Mouse (Mus musculus): Measurements from ENCODE around the gene Pde6c. TPM values are rescaled to one million over a fixed set of nuclear protein-coding genes. Genes with fewer than 3 reads are reported as not detected.

Pde6c gene
- polyA plus RNA-seq (2014; fragmentation: Nextera tagmentation; extraction: Ambion mirVana): 2.4 and 4.0 TPM in 2 replicates

GRCm38 (mm10) chr19:38132481-38132880, at the start of gene Pde6c:
Pde6c (plus strand) TSS chr19:38132781.
- ATAC-seq (replicated peaks; ENCODE audit: low FRiP score) (no peak), DNase-seq (ENCODE audit: low spot score) (no peak)
- H3K36me3 ChIP-seq (ENCODE audit: control insufficient read depth, insufficient read depth, low read length): no peaks in the 10 kb centered on the region
- no peak within 1 kb of the TSS for H3K9ac ChIP-seq (ENCODE audit: low read depth, low read length)
- H3K9me3 ChIP-seq (ENCODE audit: control insufficient read depth, low read length): no peaks in the 10 kb centered on the region
- WGBS: 75% methylated on average over 6 of the region's 6 CpGs
- no peaks in the 10 kb centered on the region for H3K27me3 ChIP-seq (replicated peaks; ENCODE audit: control insufficient read depth, insufficient read depth, low read length)
- H3K4me3 ChIP-seq (ENCODE audit: low read depth, low read length): no peak within 1 kb of the TSS
- H3K4me1 ChIP-seq (replicated peaks; ENCODE audit: control insufficient read depth, insufficient read depth, low read length): no peaks in the 10 kb centered on the region
- H3K4me2 ChIP-seq: no peak within 1 kb of the TSS
- peak within 1 kb of the TSS; percentile 61 for H3K27ac ChIP-seq (ENCODE audit: low read depth, low read length)

DNA sequence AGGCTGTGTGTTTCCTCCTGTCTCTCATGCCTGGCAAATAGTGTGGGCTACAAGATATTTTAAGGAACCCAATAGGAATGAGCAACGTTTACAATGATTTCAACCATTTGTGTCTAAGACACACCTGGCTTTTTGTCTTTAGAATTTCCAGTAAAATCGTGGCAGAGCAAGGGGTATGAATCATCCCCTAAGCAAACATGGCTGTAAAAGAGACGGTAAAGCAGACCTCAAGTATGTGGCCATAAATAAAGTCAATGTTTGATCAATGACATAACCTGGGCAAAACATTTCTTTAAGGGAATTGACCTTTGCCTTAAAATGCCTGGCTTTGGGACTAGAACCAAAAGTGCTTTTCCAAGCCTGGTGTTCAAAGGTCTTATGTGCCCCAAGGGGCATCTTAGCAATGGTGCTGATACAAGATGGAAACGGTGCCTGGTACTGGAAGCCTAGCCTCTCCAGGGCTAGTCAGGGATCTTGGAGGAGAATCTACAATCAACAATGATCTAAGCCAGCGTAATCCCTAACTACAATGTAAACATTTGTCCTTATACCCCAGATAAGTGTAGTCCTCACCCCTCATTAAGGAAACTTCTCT, 49.6 kb upstream of the Pde6c start:
- Histone ChIP-seq H3K4me2 (no peak overlapping the region), H3K9ac (ENCODE audit: low read depth, low read length) (no peak overlapping the region), H3K36me3 (ENCODE audit: control insufficient read depth, insufficient read depth, low read length) (no peaks in the 10 kb centered on the region), H3K4me1 (replicated peaks; ENCODE audit: control insufficient read depth, insufficient read depth, low read length) (no peaks in the 10 kb centered on the region), H3K27ac (ENCODE audit: low read depth, low read length) (no peak overlapping the region), H3K27me3 (replicated peaks; ENCODE audit: control insufficient read depth, insufficient read depth, low read length) (no peaks in the 10 kb centered on the region), H3K4me3 (ENCODE audit: low read depth, low read length) (no peak overlapping the region), H3K9me3 (ENCODE audit: control insufficient read depth, low read length) (no peaks in the 10 kb centered on the region)
- ATAC-seq (replicated peaks; ENCODE audit: low FRiP score) (no peak), DNase-seq (ENCODE audit: low spot score) (no peak)
- 62% methylated on average over 5 of the region's 5 CpGs for WGBS

- ATAC-seq (replicated peaks; ENCODE audit: low FRiP score): no peak
- Histone ChIP-seq H3K36me3 (ENCODE audit: control insufficient read depth, insufficient read depth, low read length) (no peaks in the 10 kb centered on the region), H3K27me3 (replicated peaks; ENCODE audit: control insufficient read depth, insufficient read depth, low read length) (no peaks in the 10 kb centered on the region), H3K4me1 (replicated peaks; ENCODE audit: control insufficient read depth, insufficient read depth, low read length) (no peaks in the 10 kb centered on the region), H3K9ac (ENCODE audit: low read depth, low read length) (no peak overlapping the region), H3K4me2 (no peak overlapping the region), H3K9me3 (ENCODE audit: control insufficient read depth, low read length) (no peaks in the 10 kb centered on the region), H3K27ac (ENCODE audit: low read depth, low read length) (no peak overlapping the region), H3K4me3 (ENCODE audit: low read depth, low read length) (no peak overlapping the region)
- no peak for DNase-seq (ENCODE audit: low spot score)
- 77% methylated on average over 4 of the region's 4 CpGs for WGBS
These were observed 46.7 kb upstream of the Pde6c start for GRCm38 (mm10) chr19:38085841-38086240.

DNA sequence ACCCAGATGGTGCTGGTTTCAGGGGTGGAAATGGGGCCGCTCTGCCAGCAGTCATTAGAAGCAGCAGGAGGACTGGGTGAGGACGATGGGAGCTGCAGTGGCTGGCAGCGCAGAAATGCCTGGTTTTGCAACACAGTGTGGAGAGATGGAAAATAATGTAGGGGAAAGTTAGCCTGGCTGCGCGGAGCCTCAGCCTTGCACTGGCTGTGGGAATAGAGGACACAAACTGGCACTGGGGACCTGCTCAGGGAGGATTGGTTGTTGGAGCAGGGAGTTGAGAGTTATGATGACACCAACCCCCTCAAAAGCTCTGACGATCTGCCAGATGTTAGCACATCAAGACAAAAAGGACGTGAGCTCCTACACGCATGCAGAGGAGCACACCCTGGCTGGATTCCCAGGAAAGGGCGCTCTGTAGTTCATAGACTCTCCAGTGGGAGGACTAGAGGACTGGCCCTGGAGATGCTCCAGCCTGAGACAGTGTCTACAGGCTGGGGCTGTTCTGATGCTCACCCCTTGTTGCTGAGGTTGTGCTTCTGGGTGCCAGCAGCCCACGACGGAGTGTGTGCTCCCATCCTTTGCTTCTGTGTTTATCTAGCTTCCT, 45.5 kb upstream of the Pde6c start:
- Histone ChIP-seq H3K9ac (ENCODE audit: low read depth, low read length) (no peak overlapping the region), H3K36me3 (ENCODE audit: control insufficient read depth, insufficient read depth, low read length) (no peaks in the 10 kb centered on the region), H3K4me3 (ENCODE audit: low read depth, low read length) (no peak overlapping the region), H3K27ac (ENCODE audit: low read depth, low read length) (no peak overlapping the region), H3K9me3 (ENCODE audit: control insufficient read depth, low read length) (no peaks in the 10 kb centered on the region), H3K4me1 (replicated peaks; ENCODE audit: control insufficient read depth, insufficient read depth, low read length) (no peaks in the 10 kb centered on the region), H3K4me2 (no peak overlapping the region), H3K27me3 (replicated peaks; ENCODE audit: control insufficient read depth, insufficient read depth, low read length) (no peaks in the 10 kb centered on the region)
- ATAC-seq (replicated peaks; ENCODE audit: low FRiP score) (peak; percentile 51; the same call in 1 of the 2 replicates), DNase-seq (ENCODE audit: low spot score) (no peak)
- WGBS: 57% methylated on average over 11 of the region's 11 CpGs

GRCm38 (mm10) chr19:38089358-38089757, 43.2 kb upstream of the Pde6c start:
- DNase-seq (ENCODE audit: low spot score): no peak
- no peak for ATAC-seq (replicated peaks; ENCODE audit: low FRiP score)
- Histone ChIP-seq H3K27ac (ENCODE audit: low read depth, low read length) (no peak overlapping the region), H3K4me3 (ENCODE audit: low read depth, low read length) (no peak overlapping the region), H3K27me3 (replicated peaks; ENCODE audit: control insufficient read depth, insufficient read depth, low read length) (peaks cover 7% of the 10 kb centered on the region; the same call in 1 of the 2 replicates), H3K4me1 (replicated peaks; ENCODE audit: control insufficient read depth, insufficient read depth, low read length) (no peaks in the 10 kb centered on the region), H3K9ac (ENCODE audit: low read depth, low read length) (no peak overlapping the region), H3K9me3 (ENCODE audit: control insufficient read depth, low read length) (no peaks in the 10 kb centered on the region), H3K36me3 (ENCODE audit: control insufficient read depth, insufficient read depth, low read length) (no peaks in the 10 kb centered on the region), H3K4me2 (no peak overlapping the region)
- WGBS: 76% methylated on average over 8 of the region's 8 CpGs

DNA sequence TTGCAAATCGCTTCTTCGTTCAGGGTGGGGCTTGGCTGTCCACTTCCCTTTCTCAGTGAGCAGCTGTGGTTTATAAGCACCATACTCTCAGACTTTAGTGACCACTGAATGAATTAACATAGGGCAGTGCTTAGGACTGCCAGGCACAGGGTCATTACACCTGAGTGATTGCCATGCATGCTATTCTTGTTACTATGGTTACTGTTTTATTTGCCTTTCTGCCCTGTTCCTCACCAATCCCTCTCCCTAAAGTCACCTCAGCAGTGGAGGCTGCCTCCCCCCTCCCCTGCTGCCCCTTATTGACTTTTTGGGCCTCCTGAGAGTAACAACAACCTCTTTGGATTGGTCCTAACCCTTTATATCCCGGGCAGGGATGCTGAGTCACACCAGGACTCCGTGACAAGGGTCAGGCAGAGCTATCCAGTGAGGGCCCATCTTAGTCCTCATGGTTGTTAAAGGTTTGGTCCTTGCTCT, 41.0 kb upstream of the Pde6c start:
- 55% methylated on average over 4 of the region's 4 CpGs for WGBS

DNA sequence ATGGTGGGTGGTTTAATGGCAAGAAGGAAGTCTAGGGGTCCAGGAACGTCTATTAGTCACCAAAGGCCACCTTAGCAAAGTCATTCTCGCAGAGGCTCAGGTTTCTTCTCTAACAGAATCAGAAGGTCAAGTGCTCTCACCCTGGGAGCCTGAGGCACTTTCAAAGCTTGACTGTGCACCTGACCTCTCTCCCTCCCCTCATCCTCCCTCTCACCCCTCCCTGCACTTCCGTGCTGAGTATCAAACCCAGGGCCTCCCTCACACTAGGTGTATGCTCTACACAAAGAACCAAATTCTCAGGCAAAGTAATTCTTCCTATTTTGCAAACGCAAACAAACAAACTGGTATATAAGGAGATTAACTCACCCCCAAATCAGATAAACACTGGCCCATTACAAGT, 36.4 kb upstream of the Pde6c start:
- Histone ChIP-seq H3K36me3 (ENCODE audit: control insufficient read depth, insufficient read depth, low read length) (no peaks in the 10 kb centered on the region), H3K27me3 (replicated peaks; ENCODE audit: control insufficient read depth, insufficient read depth, low read length) (peaks cover 50% of the 10 kb centered on the region), H3K4me3 (ENCODE audit: low read depth, low read length) (no peak overlapping the region), H3K9ac (ENCODE audit: low read depth, low read length) (no peak overlapping the region), H3K4me1 (replicated peaks; ENCODE audit: control insufficient read depth, insufficient read depth, low read length) (no peaks in the 10 kb centered on the region), H3K4me2 (no peak overlapping the region), H3K9me3 (ENCODE audit: control insufficient read depth, low read length) (no peaks in the 10 kb centered on the region), H3K27ac (ENCODE audit: low read depth, low read length) (no peak overlapping the region)
- DNase-seq (ENCODE audit: low spot score) (no peak), ATAC-seq (replicated peaks; ENCODE audit: low FRiP score) (no peak)
- WGBS: 13% methylated on average over 4 of the region's 4 CpGs

More for the DNA sequence above, 41.0 kb upstream of the Pde6c start:
- H3K4me3 ChIP-seq (ENCODE audit: low read depth, low read length): no peak overlapping the region
- H3K27me3 ChIP-seq (replicated peaks; ENCODE audit: control insufficient read depth, insufficient read depth, low read length): peaks cover 22% of the 10 kb centered on the region
- H3K9me3 ChIP-seq (ENCODE audit: control insufficient read depth, low read length): no peaks in the 10 kb centered on the region
- H3K4me2 ChIP-seq: no peak overlapping the region
- DNase-seq (ENCODE audit: low spot score): no peak
- no peaks in the 10 kb centered on the region for H3K4me1 ChIP-seq (replicated peaks; ENCODE audit: control insufficient read depth, insufficient read depth, low read length)
- H3K9ac ChIP-seq (ENCODE audit: low read depth, low read length): no peak overlapping the region
- no peaks in the 10 kb centered on the region for H3K36me3 ChIP-seq (ENCODE audit: control insufficient read depth, insufficient read depth, low read length)
- ATAC-seq (replicated peaks; ENCODE audit: low FRiP score): no peak
- no peak overlapping the region for H3K27ac ChIP-seq (ENCODE audit: low read depth, low read length)

- Histone ChIP-seq H3K9me3 (ENCODE audit: control insufficient read depth, low read length) (no peaks in the 10 kb centered on the region), H3K9ac (ENCODE audit: low read depth, low read length) (no peak within 1 kb of the TSS), H3K4me2 (peak within 1 kb of the TSS; percentile 62), H3K4me1 (replicated peaks; ENCODE audit: control insufficient read depth, insufficient read depth, low read length) (no peaks in the 10 kb centered on the region), H3K36me3 (ENCODE audit: control insufficient read depth, insufficient read depth, low read length) (no peaks in the 10 kb centered on the region), H3K27ac (ENCODE audit: low read depth, low read length) (no peak within 1 kb of the TSS), H3K27me3 (replicated peaks; ENCODE audit: control insufficient read depth, insufficient read depth, low read length) (peaks cover 50% of the 10 kb centered on the region), H3K4me3 (ENCODE audit: low read depth, low read length) (peak within 1 kb of the TSS; percentile 37)
- 2% methylated on average over 77 of the region's 77 CpGs for WGBS
- DNase-seq (ENCODE audit: low spot score) (no peak), ATAC-seq (replicated peaks; ENCODE audit: low FRiP score) (no peak)
These were observed 35.5 kb upstream of the Pde6c start, which contains the start of gene Ffar4 for GRCm38 (mm10) chr19:38096858-38097758. Ffar4 (plus strand) TSS chr19:38097071.

Measured in liver, embryonic 11.5 days (tissue).